Mouse (Mus musculus): ENCODE measurements around the gene Ube2k. TPM values are rescaled to one million over a fixed set of nuclear protein-coding genes. Genes with fewer than 3 reads are reported as not detected.

Gene Ube2k
- 100 to 1,000 TPM in 10 of 26 experiments, 10 to 100 TPM in 16; 50.2 to 130 (median 94.1) TPM for total RNA-seq (2018; cell fraction: chromatin; rRNA removed)
- total RNA-seq (2018; cell fraction: cytosol; rRNA removed), result 10 to 100 TPM; 54.8 to 96.7 (median 73.7) TPM
- 100 to 1,000 TPM in 1 of 26 experiments, 10 to 100 TPM in 25; 41.4 to 104 (median 62.3) TPM for total RNA-seq (2018; cell fraction: nucleus; rRNA removed)
- 76.8 to 156 TPM (median 106 TPM) in 3 replicates for polyA plus RNA-seq (2018)

GRCm38 (mm10) chr5:65536751-65537419 is at the start of gene Ube2k, which contains the start of gene Smim14:
Gene Ube2k, plus strand, starts transcription at chr5:65537233.
Gene Smim14, minus strand, starts transcription at chr5:65537184.
- no peaks in the 10 kb centered on the region for H3K36me3 ChIP-seq (ENCODE audit: inconsistent target)
- H3K79me2 ChIP-seq (ENCODE audit: inconsistent target), result peaks cover 42% of the 10 kb centered on the region
- WGBS (ENCODE audit: missing documents), result under 1% methylated on average over 65 of the region's 66 CpGs
- peak within 1 kb of the TSS; percentile 89 for H3K4me3 ChIP-seq (ENCODE audit: inconsistent target)
- H3K27ac ChIP-seq, result peak within 1 kb of the TSS; percentile 77

DNA sequence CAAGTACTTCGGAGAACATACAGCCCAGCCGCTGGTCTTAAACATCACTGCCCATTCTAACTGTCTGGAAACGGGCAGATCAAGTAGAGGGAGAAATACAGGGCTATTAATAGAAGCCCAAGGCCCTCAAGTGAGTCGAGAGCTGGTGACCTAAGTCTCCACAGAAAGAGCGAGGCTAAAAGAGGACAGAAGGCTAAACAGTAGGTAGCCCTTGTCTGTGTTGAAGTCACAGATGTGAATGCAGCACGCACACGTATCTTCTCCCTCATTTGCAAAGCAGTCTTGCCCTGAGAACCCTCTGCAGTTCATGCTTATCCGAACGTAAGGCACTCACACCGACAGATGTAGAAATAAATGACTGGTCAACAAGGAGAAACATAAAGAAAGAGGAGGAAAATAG is 49.7 kb upstream of the Ube2k start:
- Histone ChIP-seq H3K79me2 (ENCODE audit: inconsistent target) (peaks cover 89% of the 10 kb centered on the region), H3K36me3 (ENCODE audit: inconsistent target) (no peaks in the 10 kb centered on the region), H3K4me3 (ENCODE audit: inconsistent target) (no peak overlapping the region), H3K27ac (no peak overlapping the region)
- 50% methylated on average over 10 of the region's 10 CpGs for WGBS (ENCODE audit: missing documents)

GRCm38 (mm10) chr5:65488725-65489124 is 48.3 kb upstream of the Ube2k start:
- H3K79me2 ChIP-seq (ENCODE audit: inconsistent target), result peaks cover 75% of the 10 kb centered on the region
- H3K27ac ChIP-seq, result no peak overlapping the region
- H3K4me3 ChIP-seq (ENCODE audit: inconsistent target), result no peak overlapping the region
- 61% methylated on average over 7 of the region's 7 CpGs for WGBS (ENCODE audit: missing documents)
- no peaks in the 10 kb centered on the region for H3K36me3 ChIP-seq (ENCODE audit: inconsistent target)

GRCm38 (mm10) chr5:65489830-65490229 is 47.2 kb upstream of the Ube2k start:
- H3K27ac ChIP-seq, result no peak overlapping the region
- WGBS (ENCODE audit: missing documents), result 20% methylated on average over 4 of the region's 4 CpGs
- H3K79me2 ChIP-seq (ENCODE audit: inconsistent target), result peaks cover 64% of the 10 kb centered on the region
- H3K4me3 ChIP-seq (ENCODE audit: inconsistent target), result no peak overlapping the region
- H3K36me3 ChIP-seq (ENCODE audit: inconsistent target), result no peaks in the 10 kb centered on the region

- WGBS (ENCODE audit: missing documents), result under 1% methylated on average over 47 of the region's 57 CpGs
These were observed 45.0 kb upstream of the Ube2k start for GRCm38 (mm10) chr5:65491767-65492715.

GRCm38 (mm10) chr5:65492716-65493531 is 44.1 kb upstream of the Ube2k start, which contains the start of gene Gm43552:
Gene Gm43552, minus strand, starts transcription at chr5:65492833.
- H3K79me2 ChIP-seq (ENCODE audit: inconsistent target), result peaks cover 40% of the 10 kb centered on the region
- peak within 1 kb of the TSS; percentile 89 for H3K4me3 ChIP-seq (ENCODE audit: inconsistent target)
- no peaks in the 10 kb centered on the region for H3K36me3 ChIP-seq (ENCODE audit: inconsistent target)
- WGBS (ENCODE audit: missing documents), result 1% methylated on average over 54 of the region's 69 CpGs
- H3K27ac ChIP-seq, result peak within 1 kb of the TSS; percentile 86

More at GRCm38 (mm10) chr5:65491767-65492715, 45.0 kb upstream of the Ube2k start:
- H3K27ac ChIP-seq, result peak overlapping the region; percentile 86
- H3K4me3 ChIP-seq (ENCODE audit: inconsistent target), result peak overlapping the region; percentile 89
- peaks cover 48% of the 10 kb centered on the region for H3K79me2 ChIP-seq (ENCODE audit: inconsistent target)
- no peaks in the 10 kb centered on the region for H3K36me3 ChIP-seq (ENCODE audit: inconsistent target)

DNA sequence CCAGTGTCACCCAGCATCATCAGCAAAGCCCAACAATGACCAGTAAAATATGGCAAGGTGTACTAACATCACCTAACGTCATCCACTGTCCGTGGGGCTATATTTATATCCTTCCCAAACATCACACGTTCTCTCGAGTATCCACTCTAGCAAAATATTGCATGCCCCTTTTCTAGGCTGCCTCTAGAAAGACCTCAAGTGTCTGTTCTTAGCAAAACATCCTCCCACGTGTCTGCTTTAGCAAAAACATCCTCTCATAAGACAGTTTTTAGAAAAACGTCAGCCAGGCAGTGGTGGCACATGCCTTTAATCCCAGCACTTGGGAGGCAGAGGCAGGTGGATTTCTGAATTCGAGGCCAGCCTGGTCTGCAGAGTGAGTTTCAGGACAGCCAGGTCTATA is 36.8 kb upstream of the Ube2k start:
- H3K36me3 ChIP-seq (ENCODE audit: inconsistent target), result no peaks in the 10 kb centered on the region
- no peak overlapping the region for H3K4me3 ChIP-seq (ENCODE audit: inconsistent target)
- no peak overlapping the region for H3K27ac ChIP-seq
- 92% methylated on average over 7 of the region's 7 CpGs for WGBS (ENCODE audit: missing documents)
- no peaks in the 10 kb centered on the region for H3K79me2 ChIP-seq (ENCODE audit: inconsistent target)

GRCm38 (mm10) chr5:65501407-65501806 is 35.6 kb upstream of the Ube2k start:
- no peaks in the 10 kb centered on the region for H3K36me3 ChIP-seq (ENCODE audit: inconsistent target)
- 91% methylated on average over 9 of the region's 9 CpGs for WGBS (ENCODE audit: missing documents)
- H3K4me3 ChIP-seq (ENCODE audit: inconsistent target), result no peak overlapping the region
- H3K27ac ChIP-seq, result no peak overlapping the region
- H3K79me2 ChIP-seq (ENCODE audit: inconsistent target), result no peaks in the 10 kb centered on the region

DNA sequence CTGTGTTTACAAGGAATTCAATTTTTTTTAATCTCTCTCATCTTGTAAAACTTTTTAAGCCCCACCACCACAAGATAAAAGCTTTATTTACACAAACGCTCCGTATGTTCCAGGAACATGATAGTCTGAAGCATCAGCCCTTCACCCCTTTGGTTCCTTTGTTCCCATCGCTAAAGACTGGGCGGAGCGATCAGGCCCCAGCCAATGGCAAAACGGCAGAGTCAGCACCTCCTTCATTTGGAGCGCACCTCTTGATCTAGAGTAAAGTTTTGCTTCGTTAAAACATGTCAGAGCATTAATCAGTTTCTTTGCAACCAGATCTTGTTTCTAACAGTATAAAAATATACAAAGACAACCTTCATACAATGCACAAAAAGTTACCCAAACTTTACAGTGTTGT is 31.2 kb upstream of the Ube2k start:
- no peak overlapping the region for H3K4me3 ChIP-seq (ENCODE audit: inconsistent target)
- WGBS (ENCODE audit: missing documents), result 38% methylated on average over 7 of the region's 8 CpGs
- H3K79me2 ChIP-seq (ENCODE audit: inconsistent target), result no peaks in the 10 kb centered on the region
- H3K27ac ChIP-seq, result no peak overlapping the region
- H3K36me3 ChIP-seq (ENCODE audit: inconsistent target), result no peaks in the 10 kb centered on the region

- H3K4me3 ChIP-seq (ENCODE audit: inconsistent target), result no peak overlapping the region
- WGBS (ENCODE audit: missing documents), result 75% methylated on average over 8 of the region's 8 CpGs
- no peaks in the 10 kb centered on the region for H3K79me2 ChIP-seq (ENCODE audit: inconsistent target)
- H3K36me3 ChIP-seq (ENCODE audit: inconsistent target), result no peaks in the 10 kb centered on the region
- H3K27ac ChIP-seq, result no peak overlapping the region
These were observed 28.6 kb upstream of the Ube2k start for GRCm38 (mm10) chr5:65508395-65508794.

GRCm38 (mm10) chr5:65513506-65513905 is 23.5 kb upstream of the Ube2k start:
- Histone ChIP-seq H3K36me3 (ENCODE audit: inconsistent target) (no peaks in the 10 kb centered on the region), H3K4me3 (ENCODE audit: inconsistent target) (no peak overlapping the region), H3K27ac (no peak overlapping the region), H3K79me2 (ENCODE audit: inconsistent target) (no peaks in the 10 kb centered on the region)
- WGBS (ENCODE audit: missing documents), result 76% methylated on average over 3 of the region's 3 CpGs

DNA sequence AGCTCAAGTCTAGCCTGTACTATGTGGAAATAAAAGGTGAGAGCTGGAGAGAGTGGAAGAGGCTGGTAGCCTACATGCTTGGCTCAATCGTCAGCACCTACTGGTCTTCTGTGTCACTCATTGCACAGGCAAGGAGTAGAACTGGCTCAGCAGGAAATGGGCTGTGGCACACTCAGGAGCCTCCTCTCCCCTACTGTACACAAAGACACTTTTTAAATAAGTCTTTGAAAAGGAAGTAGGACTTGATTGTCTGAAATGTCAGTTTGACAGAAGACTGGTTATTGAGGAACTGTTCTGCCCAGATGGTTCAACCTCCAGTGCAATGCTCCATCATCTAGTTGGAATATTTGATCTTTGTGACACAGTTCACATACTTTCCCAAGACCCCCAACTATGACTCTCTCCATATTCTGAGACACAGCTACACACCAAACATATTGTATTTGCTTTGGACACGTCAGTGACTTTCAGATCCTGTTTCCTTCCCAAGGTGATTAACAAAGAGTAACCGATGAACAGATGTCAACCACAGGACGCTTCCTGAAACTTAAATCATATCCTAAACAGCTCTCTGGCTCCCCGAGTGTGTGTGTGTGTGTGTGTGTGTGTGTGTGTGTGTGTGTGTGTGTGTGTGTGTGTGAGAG is 22.3 kb upstream of the Ube2k start:
- H3K79me2 ChIP-seq (ENCODE audit: inconsistent target), result no peaks in the 10 kb centered on the region
- H3K36me3 ChIP-seq (ENCODE audit: inconsistent target), result no peaks in the 10 kb centered on the region
- H3K4me3 ChIP-seq (ENCODE audit: inconsistent target), result no peak overlapping the region
- 10% methylated on average over 4 of the region's 5 CpGs for WGBS (ENCODE audit: missing documents)
- H3K27ac ChIP-seq, result no peak overlapping the region

- no peaks in the 10 kb centered on the region for H3K36me3 ChIP-seq (ENCODE audit: inconsistent target)
- no peak overlapping the region for H3K27ac ChIP-seq
- H3K4me3 ChIP-seq (ENCODE audit: inconsistent target), result no peak overlapping the region
- no peaks in the 10 kb centered on the region for H3K79me2 ChIP-seq (ENCODE audit: inconsistent target)
- WGBS (ENCODE audit: missing documents), result 100% methylated on average over 1 of the region's 1 CpGs
These were observed 15.2 kb upstream of the Ube2k start for GRCm38 (mm10) chr5:65521803-65522202.
